Mouse (Mus musculus) urinary bladder, adult 2 months (tissue): ENCODE measurements at regions not wholly inside any gene's neighbourhood (a gene's known extent, or its start where the extent isn't known, plus 50 kb on each side); places are given as distances from the start of the nearest gene placed in this dataset.
A peak's percentile ranks its signal among the peaks of the same experiment; 100 is the strongest.

Experiments used
- DNase-seq: peaks from one replicate; pipeline ENCODE4 v3.0.0; 2022; ENCODE audit warnings: low spot score

DNA sequence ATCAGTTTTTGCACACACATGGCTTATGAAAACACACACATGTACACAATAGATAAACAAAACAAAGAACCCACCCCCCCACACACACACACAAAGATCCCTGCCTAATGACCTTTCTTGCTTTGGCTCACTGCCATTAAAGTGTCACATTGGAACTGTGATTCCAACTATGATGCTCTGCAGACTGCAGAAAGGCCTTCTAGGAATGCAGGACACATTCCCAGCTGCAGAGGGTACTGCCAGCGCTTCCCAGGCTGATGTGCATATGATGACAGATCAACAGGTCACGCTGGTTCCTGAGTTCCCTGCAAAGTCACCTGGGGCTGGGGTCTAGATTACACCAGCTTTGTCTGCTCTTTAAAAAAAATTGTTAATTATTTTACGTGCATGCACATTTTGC, 68.1 kb upstream of the Ppm1j start:
- DNase-seq: no peak

GRCm38 (mm10) chr3:104713836-104714631, 66.8 kb upstream of the Ppm1j start:
- peak; percentile 42 for DNase-seq

DNA sequence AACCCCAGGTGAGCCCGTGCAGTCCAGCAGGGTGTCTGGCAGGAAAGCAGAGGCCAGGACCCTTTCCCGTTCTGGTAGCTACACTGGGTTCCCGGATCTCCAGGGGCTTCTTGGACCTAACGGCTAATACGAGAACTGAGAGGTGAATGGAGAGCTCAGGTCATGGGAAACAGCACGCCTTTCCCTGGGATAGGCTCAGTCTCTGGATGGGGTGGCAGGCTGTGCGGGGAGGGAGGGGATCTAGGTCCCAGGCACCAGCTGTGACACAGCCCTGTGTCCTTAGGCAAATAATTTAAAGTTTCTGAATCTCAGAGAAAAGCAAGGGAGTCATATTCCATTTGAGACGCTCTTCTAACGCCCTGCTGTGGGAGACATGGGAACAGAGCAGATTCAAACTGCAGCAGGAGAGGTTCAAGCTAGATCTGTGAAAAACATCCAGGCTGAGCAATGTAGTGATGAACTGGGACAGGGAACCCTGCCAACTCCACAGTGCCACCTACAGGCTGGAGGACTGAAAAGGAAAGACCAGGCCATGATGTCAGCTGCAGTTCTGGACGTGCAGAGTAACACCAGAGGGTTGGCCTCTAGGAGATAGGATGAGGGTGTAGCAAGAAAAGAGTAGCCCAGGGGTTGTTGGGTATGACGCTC, 66.1 kb upstream of the Ppm1j start:
- DNase-seq: no peak
